Mouse (Mus musculus) ZHBTc4 (cell line): ENCODE results near the gene Nedd9.

ENCODE experiments used
- DNase-seq: peaks from one replicate; pipeline ENCODE4 v3.0.0-alpha.2; 2011; ENCODE audit warnings: low read depth, low spot score

The Nedd9 gene

GRCm38 (mm10) chr13:41486606-41487408 lies at the start of gene Nedd9:
Gene Nedd9, minus strand, starts transcription at chr13:41487362.
- no peak for DNase-seq

GRCm38 (mm10) chr13:41532625-41533024 lies 45.5 kb upstream of the Nedd9 start:
- no peak for DNase-seq

- DNase-seq, result no peak
Measured at GRCm38 (mm10) chr13:41530326-41530725, 43.2 kb upstream of the Nedd9 start.

GRCm38 (mm10) chr13:41524208-41524607 lies 37.0 kb upstream of the Nedd9 start:
- DNase-seq, result no peak

GRCm38 (mm10) chr13:41521296-41521695 lies 34.1 kb upstream of the Nedd9 start:
- DNase-seq, result no peak

DNA sequence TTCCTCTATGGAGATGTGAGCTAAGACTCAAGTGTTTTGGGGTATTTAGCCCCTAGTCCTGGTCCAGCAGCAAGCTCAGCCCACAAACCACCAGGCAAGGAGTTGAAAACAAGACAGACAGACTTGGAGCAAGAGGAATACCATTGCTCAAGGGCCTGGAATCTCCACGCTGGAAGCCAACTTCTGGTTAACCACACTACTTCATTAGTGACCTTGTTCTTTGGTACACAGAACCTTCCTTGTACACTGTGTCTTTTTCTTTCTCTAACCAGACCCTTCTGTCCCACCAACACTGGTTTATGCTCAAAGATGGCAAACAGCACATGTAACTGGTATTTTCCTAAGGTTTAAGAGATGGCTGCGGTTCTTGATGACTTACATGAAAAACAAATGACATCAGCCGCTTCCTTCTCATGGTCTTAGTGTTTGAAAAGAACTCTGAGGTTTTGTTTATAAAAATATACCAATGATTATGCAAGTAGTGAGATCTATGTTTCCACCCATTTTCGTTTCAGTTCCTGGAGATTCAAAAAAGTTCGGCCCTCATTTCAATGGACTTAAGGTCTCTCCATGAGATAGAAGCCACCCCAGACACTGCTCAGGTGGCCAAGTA lies 33.5 kb upstream of the Nedd9 start:
- no peak for DNase-seq

GRCm38 (mm10) chr13:41519792-41520191 lies 32.6 kb upstream of the Nedd9 start:
- DNase-seq, result no peak

DNA sequence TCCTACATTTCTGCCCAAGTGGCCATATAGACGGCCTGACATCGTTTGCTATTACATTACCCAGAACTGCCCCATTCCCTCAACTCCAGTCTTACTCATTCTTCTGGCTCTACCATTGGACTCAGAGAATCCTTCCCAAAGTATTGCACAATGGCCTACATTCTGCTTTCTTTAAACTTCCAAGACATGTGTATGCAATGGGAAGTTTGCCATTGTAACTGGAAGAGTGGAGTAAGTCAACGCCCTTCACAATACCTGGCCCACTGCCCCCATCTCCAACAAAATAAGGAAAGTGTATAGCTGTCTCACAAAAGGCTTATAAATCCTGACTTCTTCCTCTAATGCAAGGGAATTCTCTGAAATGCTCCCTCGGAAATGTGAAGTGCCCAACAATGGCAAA lies 30.0 kb upstream of the Nedd9 start:
- DNase-seq, result no peak

- no peak for DNase-seq
Measured at GRCm38 (mm10) chr13:41515749-41516148, 28.6 kb upstream of the Nedd9 start.

DNA sequence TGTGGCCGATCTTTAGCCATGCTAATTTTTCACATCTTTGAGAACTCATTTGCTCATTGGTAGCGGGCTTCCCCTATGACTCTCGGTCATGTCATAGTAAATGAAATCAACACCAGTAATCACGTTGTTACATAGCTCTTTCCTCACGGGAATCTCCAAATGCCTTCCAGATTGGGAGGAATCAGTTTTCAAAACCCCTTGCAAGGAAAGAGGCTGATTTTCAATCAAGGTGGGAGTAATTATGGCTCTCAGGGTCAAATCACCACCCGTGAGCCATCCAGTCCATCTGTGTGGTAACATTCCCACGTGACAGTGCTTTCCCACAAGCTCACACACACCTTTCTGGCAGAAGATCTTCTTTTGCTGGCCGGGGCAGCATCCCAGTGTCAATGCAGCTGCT lies 27.8 kb upstream of the Nedd9 start:
- DNase-seq, result no peak

- no peak for DNase-seq
Measured at GRCm38 (mm10) chr13:41513456-41513855, 26.3 kb upstream of the Nedd9 start.

GRCm38 (mm10) chr13:41512243-41512642 lies 25.1 kb upstream of the Nedd9 start:
- no peak for DNase-seq

- DNase-seq, result no peak
Measured at GRCm38 (mm10) chr13:41510631-41511419, 23.7 kb upstream of the Nedd9 start.

DNA sequence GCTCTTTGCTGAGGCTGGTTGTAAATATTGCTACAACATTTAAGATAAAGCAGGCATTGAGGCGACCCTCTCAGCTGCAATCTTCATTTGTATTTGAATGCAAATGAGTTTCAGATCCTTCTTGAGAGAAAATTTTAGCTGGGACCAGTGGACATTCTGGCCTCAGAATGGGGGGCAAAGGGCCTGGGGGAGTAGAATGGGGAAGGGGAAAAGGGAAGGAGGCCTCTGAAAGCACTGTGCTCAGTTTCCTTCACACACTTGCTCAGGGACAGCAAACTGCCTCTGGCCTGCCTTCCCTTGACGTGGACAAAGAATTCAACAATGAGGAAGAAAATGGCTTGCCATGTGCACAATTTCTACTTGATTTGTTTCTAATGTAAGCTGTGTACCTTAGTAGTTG lies 18.4 kb upstream of the Nedd9 start:
- DNase-seq, result no peak

DNA sequence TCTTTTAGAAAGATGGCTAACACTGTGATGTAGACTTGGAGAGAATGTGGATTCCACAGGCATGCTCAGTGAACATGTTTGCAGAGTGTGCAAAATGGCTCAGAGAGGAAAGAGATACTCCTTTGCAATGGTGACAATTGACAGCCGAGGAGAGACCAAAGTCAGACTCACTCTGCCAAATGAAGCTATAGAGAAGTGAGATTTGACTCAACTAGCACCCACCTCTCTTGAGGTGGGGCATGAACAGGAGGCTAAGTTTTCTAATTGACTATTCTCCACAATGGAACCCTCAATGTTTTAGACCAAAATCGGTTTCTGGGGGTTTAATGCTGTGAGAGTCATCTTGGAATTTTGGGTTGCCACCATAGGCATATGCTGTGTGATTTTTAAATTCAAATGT lies 17.8 kb upstream of the Nedd9 start:
- DNase-seq, result no peak

- no peak for DNase-seq
Measured at GRCm38 (mm10) chr13:41504448-41504847, 17.3 kb upstream of the Nedd9 start.

DNA sequence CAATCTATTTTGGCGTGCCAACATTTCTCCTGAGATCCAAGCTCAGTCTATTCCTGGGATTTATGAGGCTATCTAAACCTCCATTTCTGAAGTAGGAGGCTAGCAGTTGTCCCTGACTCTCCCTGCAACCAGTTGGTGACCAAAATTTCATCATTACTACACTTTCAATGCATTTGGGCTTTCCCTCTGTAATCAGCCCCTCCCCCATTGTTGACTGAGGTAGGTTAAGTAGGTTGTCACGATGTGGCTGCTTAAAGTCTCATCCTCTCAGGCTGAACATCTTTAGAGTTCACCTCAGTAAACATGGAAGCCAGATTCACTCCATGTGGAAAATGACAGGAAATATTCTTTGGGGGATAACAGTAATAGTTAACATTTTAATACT lies 15.7 kb upstream of the Nedd9 start:
- no peak for DNase-seq

DNA sequence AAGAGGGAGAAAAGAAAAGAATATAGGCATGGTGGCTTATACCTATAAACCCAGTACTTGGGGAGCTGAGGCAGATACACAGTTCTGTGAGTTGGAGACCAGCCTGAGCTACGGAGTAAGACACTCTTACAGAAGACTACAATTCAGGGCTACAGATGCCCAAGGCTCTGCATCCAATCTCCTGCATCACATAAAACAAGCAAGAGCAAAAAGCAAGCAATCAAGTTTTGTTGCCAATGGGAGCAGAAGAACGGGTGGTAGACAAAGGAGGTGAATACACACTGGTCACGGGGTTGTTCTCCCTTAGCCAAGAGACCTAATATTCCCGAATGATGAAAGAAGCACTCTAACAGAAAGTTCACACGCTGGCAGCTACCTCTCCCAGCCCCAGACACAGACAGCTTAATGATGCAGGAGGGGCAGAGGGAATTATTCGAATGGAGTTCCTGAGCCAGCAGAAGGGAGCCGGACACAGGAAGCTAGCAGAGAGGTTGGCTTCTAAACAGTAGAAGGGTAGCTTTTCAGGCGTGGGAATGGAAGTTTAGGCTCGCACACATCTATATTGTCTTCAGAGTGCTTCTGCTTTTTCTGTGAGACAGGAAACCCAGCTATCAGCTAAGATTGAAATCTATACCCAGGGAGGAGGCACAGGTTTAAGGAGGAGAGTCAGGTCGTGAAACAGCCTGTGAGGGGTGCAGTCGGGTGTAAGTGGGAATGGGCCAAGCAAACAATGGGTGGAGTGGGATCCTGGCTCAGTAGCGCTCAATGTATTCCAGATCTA lies 15.2 kb upstream of the Nedd9 start:
- DNase-seq, result no peak

GRCm38 (mm10) chr13:41500793-41501192 lies 13.6 kb upstream of the Nedd9 start:
- DNase-seq, result no peak

GRCm38 (mm10) chr13:41498611-41499121 lies 11.5 kb upstream of the Nedd9 start:
- peak; percentile 29 for DNase-seq

GRCm38 (mm10) chr13:41494681-41495080 lies 7.5 kb upstream of the Nedd9 start:
- DNase-seq, result no peak
